Mouse (Mus musculus) heart, embryonic 11.5 days (tissue): ENCODE measurements at regions not wholly inside any gene's neighbourhood (a gene's known extent, or its start where the extent isn't known, plus 50 kb on each side); places are given as distances from the start of the nearest gene placed in this dataset.

ENCODE experiments used
- ATAC-seq: fragments of 200-750 bp; cut with Nextera tagmentation; replicated peaks from 2 replicates; pipeline ENCODE4 v1.8.0; 2017; ENCODE audit warnings: moderate library complexity; ENCODE audit not compliant: insufficient number of reproducible peaks, low FRiP score, low TSS enrichment
- H3K27ac ChIP-seq: fragments of 300-500 bp; sonication (generic); 2 replicates; pipeline ENCODE4 v1.5.1; 2014; ENCODE audit warnings: mild to moderate bottlenecking, low read depth, low read length
- H3K27me3 ChIP-seq: fragments of 300-500 bp; sonication (generic); 2 replicates; pipeline ENCODE4 v1.6.1; 2014; ENCODE audit warnings: mild to moderate bottlenecking, low read length, mixed read lengths; ENCODE audit not compliant: control insufficient read depth, insufficient read depth
- H3K36me3 ChIP-seq: fragments of 300-500 bp; sonication (generic); 2 replicates; pipeline ENCODE4 v1.6.1; 2014; ENCODE audit warnings: mild to moderate bottlenecking, low read length, moderate library complexity, mixed read lengths; ENCODE audit not compliant: control insufficient read depth, insufficient read depth
- H3K4me1 ChIP-seq: fragments of 300-500 bp; sonication (generic); 2 replicates; pipeline ENCODE4 v1.6.1; 2014; ENCODE audit warnings: low read length; ENCODE audit not compliant: control insufficient read depth, insufficient read depth
- H3K4me2 ChIP-seq: fragments of 300-500 bp; sonication (generic); 2 replicates; pipeline ENCODE4 v1.6.1; 2014; ENCODE audit warnings: mild to moderate bottlenecking, moderate library complexity
- H3K4me3 ChIP-seq: fragments of 300-500 bp; sonication (generic); 2 replicates; pipeline ENCODE4 v1.5.1; 2014; ENCODE audit warnings: low read depth, low read length
- H3K9ac ChIP-seq: fragments of 300-500 bp; sonication (generic); 2 replicates; pipeline ENCODE4 v1.6.1; 2014; ENCODE audit warnings: mild to moderate bottlenecking, low read depth, low read length, moderate library complexity
- H3K9me3 ChIP-seq: fragments of 300-500 bp; sonication (generic); replicated peaks from 2 replicates; pipeline ENCODE4 v1.6.1; 2016; ENCODE audit warnings: low read length; ENCODE audit not compliant: control insufficient read depth
- WGBS: fragments of 180-500 bp; shearing (Covaris S2); extraction: QIAGEN DNeasy Blood & Tissue Kit; methylation state at CpG from one replicate; pipeline ENCODE4 v1.1.7; 2014; ENCODE audit not compliant: insufficient replicate concordance; 5-methylcytosine and 5-hydroxymethylcytosine counted together

DNA sequence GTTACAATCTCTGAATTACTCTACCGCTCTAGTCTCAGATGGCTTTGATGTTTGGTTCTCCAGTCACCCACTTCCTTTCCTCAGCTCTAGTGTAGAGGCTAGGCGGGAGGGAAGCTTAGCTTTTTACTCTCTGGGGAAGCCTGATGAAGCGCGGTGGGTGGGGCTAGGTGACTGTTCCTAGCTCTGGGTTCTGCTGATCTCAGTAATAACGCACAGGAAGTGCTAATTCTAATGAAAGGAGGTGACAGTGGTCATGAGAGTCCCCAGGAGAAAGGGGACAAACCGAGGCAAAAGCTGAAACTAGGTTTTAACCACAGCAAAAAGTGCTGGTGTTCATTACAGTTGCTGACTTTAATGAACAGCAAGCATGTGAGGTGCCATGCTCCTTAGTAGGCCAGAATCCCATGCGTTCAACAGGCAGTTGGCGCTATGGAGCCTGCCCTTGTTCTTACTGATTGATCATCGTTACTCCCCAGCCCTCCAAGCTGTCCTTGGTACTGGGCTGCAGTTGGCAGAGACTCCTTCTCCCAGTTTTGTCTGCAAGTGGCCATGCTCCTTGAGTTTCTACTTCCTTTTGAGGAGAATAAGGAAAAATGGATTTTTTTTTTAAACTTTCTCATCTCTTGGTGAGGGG lies 687.9 kb upstream of the Car8 start:
- WGBS = 29% methylated on average over 9 of the region's 9 CpGs
- Histone ChIP-seq H3K27me3 (no peaks in the 10 kb centered on the region), H3K4me1 (peaks cover 20% of the 10 kb centered on the region), H3K4me2 (no peak overlapping the region), H3K9me3 (no peaks in the 10 kb centered on the region), H3K36me3 (no peaks in the 10 kb centered on the region), H3K9ac (no peak overlapping the region), H3K27ac (no peak overlapping the region), H3K4me3 (no peak overlapping the region)
- ATAC-seq = no peak

DNA sequence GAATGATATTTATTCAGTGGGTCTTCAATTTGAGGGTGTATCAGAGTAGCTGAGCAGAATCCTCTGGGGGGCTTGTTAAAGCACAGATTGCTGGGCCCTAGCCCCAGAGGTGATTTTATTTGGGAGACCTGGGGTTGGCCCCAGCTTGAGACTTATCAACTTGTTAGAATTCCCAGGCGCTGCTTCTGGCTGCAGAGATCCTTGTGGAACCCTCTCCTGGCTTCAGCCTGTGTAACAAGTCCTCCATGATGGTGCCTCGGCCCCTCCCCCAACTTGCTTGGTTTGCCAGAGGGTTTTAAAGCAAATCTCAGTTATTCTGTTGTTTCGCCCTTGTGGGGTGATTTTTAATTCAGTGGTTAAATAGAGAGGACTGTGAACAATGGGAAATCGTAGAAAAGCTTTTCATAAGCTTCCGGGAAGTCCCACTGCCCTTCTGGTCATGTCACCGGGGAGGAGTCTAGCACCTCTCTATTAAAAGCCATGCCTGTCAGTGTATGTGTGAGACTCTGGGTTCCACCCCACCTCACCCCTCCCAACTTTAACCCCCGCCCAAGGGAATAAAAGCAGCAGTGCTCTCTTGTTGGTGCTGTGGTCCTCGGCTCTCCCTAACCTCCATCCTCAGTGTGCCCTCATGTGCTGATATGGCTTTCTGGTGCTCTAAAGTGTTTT lies 684.0 kb upstream of the Car8 start:
- H3K4me2 ChIP-seq = no peak overlapping the region
- H3K9me3 ChIP-seq = no peaks in the 10 kb centered on the region
- H3K27ac ChIP-seq = no peak overlapping the region
- H3K27me3 ChIP-seq = no peaks in the 10 kb centered on the region
- H3K9ac ChIP-seq = no peak overlapping the region
- no peak overlapping the region for H3K4me3 ChIP-seq
- 45% methylated on average over 8 of the region's 8 CpGs for WGBS
- peaks cover 22% of the 10 kb centered on the region for H3K4me1 ChIP-seq
- H3K36me3 ChIP-seq = no peaks in the 10 kb centered on the region
- ATAC-seq = no peak

DNA sequence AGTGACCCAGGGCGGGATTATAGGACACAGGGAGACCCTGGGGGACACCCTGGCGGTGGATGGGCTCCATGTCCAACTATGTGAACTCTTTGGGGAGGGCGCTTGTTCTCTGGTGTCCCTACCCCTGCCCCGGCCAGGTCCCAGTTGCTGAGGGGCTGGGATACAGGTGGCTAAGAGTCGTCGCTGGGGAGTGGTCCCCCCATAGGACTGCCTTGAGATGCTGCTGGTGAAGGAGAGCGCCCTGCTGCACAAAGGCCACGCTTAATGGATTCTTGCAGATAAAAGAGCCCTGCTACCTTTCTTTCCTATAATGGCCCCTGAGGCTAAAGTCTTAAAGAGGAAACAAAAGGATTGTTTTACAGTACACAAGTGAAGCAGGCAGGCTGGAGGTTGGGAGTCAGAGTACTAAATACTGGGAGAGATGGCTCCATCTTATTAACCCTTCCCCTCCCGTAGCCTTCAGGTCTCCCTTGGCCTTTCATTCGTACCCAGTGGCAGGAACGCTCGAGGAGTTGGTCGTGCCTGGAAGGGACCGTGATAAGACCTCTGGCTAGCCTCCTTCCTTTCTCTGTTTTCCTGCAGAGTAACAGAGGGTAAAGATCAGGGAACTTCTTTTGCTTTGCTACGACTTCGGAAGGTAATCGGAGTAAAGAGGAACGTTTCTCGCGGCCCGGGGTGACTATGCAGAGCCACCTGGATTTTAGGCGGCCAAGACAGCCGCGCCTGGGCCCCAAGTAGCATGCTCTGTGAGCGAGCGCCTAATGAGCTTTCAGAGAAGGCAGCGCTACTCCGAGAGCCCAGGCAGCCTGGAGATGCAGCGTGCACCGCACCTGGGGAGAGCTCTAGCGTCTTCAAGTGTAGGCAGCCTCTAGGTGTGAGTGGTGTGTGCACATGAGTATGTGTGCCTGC lies 682.9 kb upstream of the Car8 start:
- Histone ChIP-seq H3K4me2 (peak overlapping the region; percentile 78), H3K4me1 (peaks cover 19% of the 10 kb centered on the region), H3K27ac (no peak overlapping the region), H3K4me3 (peak overlapping the region; percentile 30), H3K27me3 (no peaks in the 10 kb centered on the region), H3K9ac (peak overlapping the region; percentile 68), H3K9me3 (no peaks in the 10 kb centered on the region), H3K36me3 (no peaks in the 10 kb centered on the region)
- WGBS = 12% methylated on average over 31 of the region's 31 CpGs
- ATAC-seq = peak; percentile 40; the same call in 1 of the 2 replicates

DNA sequence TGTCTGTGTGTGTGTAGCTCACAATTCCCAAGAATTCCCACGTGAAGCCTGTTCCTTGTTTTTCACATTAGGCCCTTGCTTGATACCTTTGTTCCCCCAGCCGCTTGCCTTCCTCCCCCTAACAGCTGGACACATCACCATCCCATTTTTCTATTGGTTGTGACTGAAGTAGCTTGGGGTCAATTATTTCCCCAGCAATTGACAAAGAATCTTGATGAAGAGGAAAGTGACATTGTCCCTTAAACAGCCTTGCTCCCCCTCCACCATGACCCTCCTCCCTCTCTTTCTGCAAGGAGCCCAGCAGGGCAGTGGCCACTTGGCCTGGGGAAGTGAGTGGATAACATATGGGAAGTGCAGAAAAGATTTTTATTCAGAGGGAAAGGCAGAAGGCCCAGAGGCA lies 681.5 kb upstream of the Car8 start:
- WGBS = 59% methylated on average over 2 of the region's 2 CpGs
- no peaks in the 10 kb centered on the region for H3K9me3 ChIP-seq
- ATAC-seq = no peak
- H3K4me2 ChIP-seq = no peak overlapping the region
- H3K4me1 ChIP-seq = peaks cover 18% of the 10 kb centered on the region; the same call in 1 of the 2 replicates
- no peaks in the 10 kb centered on the region for H3K27me3 ChIP-seq
- H3K36me3 ChIP-seq = no peaks in the 10 kb centered on the region
- no peak overlapping the region for H3K27ac ChIP-seq
- no peak overlapping the region for H3K9ac ChIP-seq
- no peak overlapping the region for H3K4me3 ChIP-seq

DNA sequence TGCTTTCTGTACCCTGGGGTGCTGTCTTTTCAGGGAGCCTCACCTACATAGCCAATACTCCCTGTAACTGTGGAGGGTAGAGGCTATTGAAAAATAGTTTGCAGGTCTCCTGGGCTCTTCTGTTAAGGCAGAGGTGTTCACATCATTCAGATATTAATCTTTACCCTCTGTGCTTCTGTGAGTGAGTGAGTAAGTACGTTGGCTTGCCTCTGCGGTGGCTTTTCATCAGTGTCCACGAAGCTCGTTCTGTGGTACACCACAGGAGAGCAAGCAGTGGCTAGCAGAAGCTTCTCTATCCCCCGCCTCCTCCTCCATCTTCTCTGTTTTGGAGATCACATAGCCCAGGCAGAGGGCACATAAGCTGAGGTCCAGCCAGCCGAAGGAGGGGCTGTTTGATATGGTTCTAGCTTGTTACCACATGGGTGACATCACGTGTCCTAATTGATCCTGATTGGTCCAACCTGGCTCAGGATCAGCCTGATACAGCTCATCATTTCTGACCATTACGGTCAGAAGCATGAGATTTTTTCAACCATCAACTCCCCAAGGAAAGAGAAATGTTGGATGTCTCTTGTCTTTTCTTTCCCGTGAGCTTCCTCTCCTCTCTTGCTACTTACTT lies 680.6 kb upstream of the Car8 start:
- no peaks in the 10 kb centered on the region for H3K27me3 ChIP-seq
- WGBS = 77% methylated on average over 9 of the region's 9 CpGs
- H3K4me2 ChIP-seq = no peak overlapping the region
- H3K9ac ChIP-seq = no peak overlapping the region
- no peak overlapping the region for H3K27ac ChIP-seq
- peaks cover 18% of the 10 kb centered on the region; the same call in 1 of the 2 replicates for H3K4me1 ChIP-seq
- no peaks in the 10 kb centered on the region for H3K36me3 ChIP-seq
- H3K9me3 ChIP-seq = no peaks in the 10 kb centered on the region
- no peak overlapping the region for H3K4me3 ChIP-seq
- no peak for ATAC-seq
